Mouse (Mus musculus): Measurements from ENCODE around the gene Gsk3a.

Gene Gsk3a

GRCm38 (mm10) chr7:25248846-25249313 lies 11.2 kb upstream of the Gsk3a start:
- DNase-seq (ENCODE audit: low spot score), result no peak

GRCm38 (mm10) chr7:25248018-25248647 lies 10.5 kb upstream of the Gsk3a start:
- no peak for DNase-seq (ENCODE audit: low spot score)

GRCm38 (mm10) chr7:25247498-25247897 lies 9.8 kb upstream of the Gsk3a start:
- DNase-seq (ENCODE audit: low spot score), result no peak

GRCm38 (mm10) chr7:25246759-25247137 lies 9.1 kb upstream of the Gsk3a start:
- DNase-seq (ENCODE audit: low spot score), result no peak

GRCm38 (mm10) chr7:25246079-25246758 lies 8.6 kb upstream of the Gsk3a start:
- no peak for DNase-seq (ENCODE audit: low spot score)

GRCm38 (mm10) chr7:25244562-25245369 lies 7.1 kb upstream of the Gsk3a start:
- no peak for DNase-seq (ENCODE audit: low spot score)

- no peak for DNase-seq (ENCODE audit: low spot score)
Measured at GRCm38 (mm10) chr7:25243361-25243760, 5.7 kb upstream of the Gsk3a start.

GRCm38 (mm10) chr7:25241062-25241461 lies 3.4 kb upstream of the Gsk3a start:
- DNase-seq (ENCODE audit: low spot score), result no peak

GRCm38 (mm10) chr7:25240631-25241030 lies 3.0 kb upstream of the Gsk3a start:
- no peak for DNase-seq (ENCODE audit: low spot score)

- peak; percentile 68 for DNase-seq (ENCODE audit: low spot score)
Measured at GRCm38 (mm10) chr7:25238829-25239623, 1.4 kb upstream of the Gsk3a start.

- DNase-seq (ENCODE audit: low spot score), result peak; percentile 91
Measured at GRCm38 (mm10) chr7:25238015-25238706, 510 bp upstream of the Gsk3a start.

- no peak for DNase-seq (ENCODE audit: low spot score)
Measured at GRCm38 (mm10) chr7:25235526-25235925, 2.1 kb downstream of the Gsk3a start.

- DNase-seq (ENCODE audit: low spot score), result no peak
Measured at GRCm38 (mm10) chr7:25233061-25233460, 4.6 kb downstream of the Gsk3a start.

GRCm38 (mm10) chr7:25232101-25232648 lies 5.5 kb downstream of the Gsk3a start:
- no peak for DNase-seq (ENCODE audit: low spot score)

- no peak for DNase-seq (ENCODE audit: low spot score)
Measured at GRCm38 (mm10) chr7:25230690-25231285, 6.9 kb downstream of the Gsk3a start.

GRCm38 (mm10) chr7:25227523-25228300 lies 9.9 kb downstream of the Gsk3a start:
- no peak for DNase-seq (ENCODE audit: low spot score)

GRCm38 (mm10) chr7:25222275-25222967 lies 15.2 kb downstream of the Gsk3a start:
- DNase-seq (ENCODE audit: low spot score), result no peak

GRCm38 (mm10) chr7:25221102-25221883 lies 16.4 kb downstream of the Gsk3a start, which contains the start of gene Zfp526:
TSS of gene Zfp526 (plus strand) at chr7:25221425.
- DNase-seq (ENCODE audit: low spot score), result peak; percentile 94

All from spleen, adult 12 weeks (tissue).